Mouse (Mus musculus) common myeloid progenitor, adult 5-6 weeks (primary cell): ENCODE data around the gene Zfp825. TPM values are rescaled to one million over a fixed set of nuclear protein-coding genes. Genes with fewer than 3 reads are reported as not detected.
A peak's percentile ranks its signal among the peaks of the same experiment; 100 is the strongest.
"Not testable (repeated sequence)": the region's sequence is repeated elsewhere in the genome, so short reads cannot be mapped to it uniquely, and the experiment has no call there.

Source experiments
- ATAC-seq: replicated peaks from 2 replicates; pipeline ENCODE4 v1.8.0; 2016; ENCODE audit warnings: low read depth, mild to moderate bottlenecking, moderate TSS enrichment, inconsistent platforms; ENCODE audit not compliant: poor library complexity, severe bottlenecking
- total RNA-seq: library from RNA; stranded (forward); fragments of 200-1000, 187-1606 nt; gene quantifications from 2 replicates; pipeline ENCODE4 v1.2.3, GENCODE M21; 2017

Zfp825 gene
- total RNA-seq, result 8.6 and 19.7 TPM in 2 replicates

- ATAC-seq, result peak; percentile 98
Observed at GRCm38 (mm10) chr13:74493911-74494679, at the start of gene Zfp825. Gene Zfp825 (minus strand): TSS chr13:74493992.

- ATAC-seq, result peak; percentile 71
Observed at GRCm38 (mm10) chr13:74535418-74535817, 41.6 kb upstream of the Zfp825 start.

GRCm38 (mm10) chr13:74534864-74535263, 41.1 kb upstream of the Zfp825 start:
- peak; percentile 87 for ATAC-seq

- ATAC-seq, result no peak
Observed at GRCm38 (mm10) chr13:74534096-74534495, 40.3 kb upstream of the Zfp825 start.

GRCm38 (mm10) chr13:74531251-74531650, 37.5 kb upstream of the Zfp825 start:
- ATAC-seq, result not testable (repeated sequence)

GRCm38 (mm10) chr13:74529372-74529715, 35.6 kb upstream of the Zfp825 start:
- peak; percentile 85 for ATAC-seq

- ATAC-seq, result peak; percentile 66
Observed at GRCm38 (mm10) chr13:74528519-74529371, 35.0 kb upstream of the Zfp825 start.

- peak; percentile 94 for ATAC-seq
Observed at GRCm38 (mm10) chr13:74522481-74523237, 28.9 kb upstream of the Zfp825 start.

- not testable (repeated sequence) for ATAC-seq
Observed at GRCm38 (mm10) chr13:74522141-74522480, 28.3 kb upstream of the Zfp825 start.

- not testable (repeated sequence) for ATAC-seq
Observed at GRCm38 (mm10) chr13:74507981-74508380, 14.2 kb upstream of the Zfp825 start.

- not testable (repeated sequence) for ATAC-seq
Observed at GRCm38 (mm10) chr13:74502851-74503250, 9.1 kb upstream of the Zfp825 start.

GRCm38 (mm10) chr13:74499696-74500095, 5.9 kb upstream of the Zfp825 start:
- not testable (repeated sequence) for ATAC-seq

- ATAC-seq, result not testable (repeated sequence)
Observed at GRCm38 (mm10) chr13:74484326-74484725, 9.5 kb downstream of the Zfp825 start.

- ATAC-seq, result peak; percentile 87
Observed at GRCm38 (mm10) chr13:74471468-74471867, 22.3 kb downstream of the Zfp825 start.

GRCm38 (mm10) chr13:74462699-74463385, 30.9 kb downstream of the Zfp825 start:
- peak; percentile 99 for ATAC-seq

GRCm38 (mm10) chr13:74462318-74462698, 31.5 kb downstream of the Zfp825 start:
- not testable (repeated sequence) for ATAC-seq

- ATAC-seq, result no peak
Observed at GRCm38 (mm10) chr13:74439895-74440294, 53.9 kb downstream of the Zfp825 start.
